Mouse (Mus musculus) cerebellum, adult 8-10 months (tissue): ENCODE measurements around the gene Nckap5l.
A peak's percentile ranks its signal among the peaks of the same experiment; 100 is the strongest.
"Not testable (repeated sequence)": the region's sequence is repeated elsewhere in the genome, so short reads cannot be mapped to it uniquely, and the experiment has no call there.

ENCODE experiments used
- DNase-seq: peaks from one replicate; pipeline ENCODE4 v3.0.0; 2022

Gene Nckap5l

DNA sequence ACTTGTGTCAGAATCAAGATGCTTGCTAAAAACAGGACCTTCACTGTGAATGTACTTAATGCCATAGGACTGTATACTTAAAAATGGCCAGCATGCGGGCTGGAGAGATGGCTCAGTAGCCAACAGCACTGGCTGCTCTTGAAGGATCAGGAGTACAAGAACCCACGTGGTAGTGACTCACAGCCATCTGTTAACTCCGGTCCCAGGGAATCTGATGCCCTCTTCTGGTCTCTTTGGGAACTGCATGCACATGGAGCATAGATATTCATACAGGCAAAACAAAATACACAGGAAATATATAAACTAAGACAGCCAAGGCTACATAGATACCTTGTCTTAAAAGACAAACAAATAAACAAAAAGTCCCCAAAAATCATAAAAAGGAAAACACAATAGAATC lies 11.5 kb upstream of the Nckap5l start:
- DNase-seq: peak; percentile 76

DNA sequence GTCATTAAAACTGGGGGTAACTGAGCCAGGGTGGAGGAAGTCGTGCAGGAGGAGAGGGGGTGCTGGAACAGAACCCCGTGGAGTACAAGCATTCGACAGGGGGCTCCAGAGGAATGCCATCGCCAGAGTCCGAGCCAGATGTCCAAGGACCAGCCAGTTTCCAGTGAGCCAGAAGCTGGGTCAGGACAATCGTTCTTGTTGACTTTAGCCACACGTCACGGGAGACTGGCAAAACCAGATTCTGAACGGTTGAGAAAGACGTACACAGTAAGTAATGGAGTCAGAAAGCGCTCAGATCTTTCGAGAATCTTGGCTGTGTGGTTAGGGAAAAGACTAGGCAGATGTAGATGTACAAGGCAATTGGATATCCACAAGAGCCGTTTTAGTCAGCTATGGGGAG lies 5.6 kb upstream of the Nckap5l start:
- DNase-seq: no peak

DNA sequence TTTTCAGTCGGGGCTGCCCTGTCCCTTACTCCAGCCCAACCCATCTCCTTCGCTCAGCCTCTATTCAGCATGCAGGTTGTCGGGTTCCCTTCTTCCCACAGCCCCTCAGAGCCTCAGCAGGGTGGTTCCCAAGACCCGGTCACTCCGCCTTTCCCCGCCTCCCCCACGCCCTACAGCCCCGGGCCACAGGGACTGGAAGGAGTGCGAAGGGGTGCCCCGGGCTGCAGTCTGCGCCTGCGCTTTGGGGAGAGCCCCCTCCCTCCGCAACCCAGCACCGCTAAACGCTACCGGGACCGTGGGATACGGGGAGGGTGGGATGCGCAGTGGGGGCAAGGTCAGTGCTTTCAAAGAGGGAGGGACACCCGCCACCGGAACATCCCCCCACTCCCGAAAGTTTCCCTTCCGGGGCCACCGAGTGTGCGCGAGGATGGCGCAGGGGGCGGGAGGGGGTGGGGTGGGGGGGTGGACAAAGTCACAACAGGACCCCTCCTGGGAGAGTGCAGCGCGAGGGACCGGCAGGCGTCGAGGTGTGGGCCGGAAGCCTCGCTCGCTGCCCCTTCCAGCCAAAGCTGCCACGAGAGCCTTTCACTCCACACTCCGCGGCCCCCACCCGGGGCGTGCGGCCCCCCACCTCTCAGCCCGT lies 464 bp downstream of the Nckap5l start:
- DNase-seq: peak; percentile 52

DNA sequence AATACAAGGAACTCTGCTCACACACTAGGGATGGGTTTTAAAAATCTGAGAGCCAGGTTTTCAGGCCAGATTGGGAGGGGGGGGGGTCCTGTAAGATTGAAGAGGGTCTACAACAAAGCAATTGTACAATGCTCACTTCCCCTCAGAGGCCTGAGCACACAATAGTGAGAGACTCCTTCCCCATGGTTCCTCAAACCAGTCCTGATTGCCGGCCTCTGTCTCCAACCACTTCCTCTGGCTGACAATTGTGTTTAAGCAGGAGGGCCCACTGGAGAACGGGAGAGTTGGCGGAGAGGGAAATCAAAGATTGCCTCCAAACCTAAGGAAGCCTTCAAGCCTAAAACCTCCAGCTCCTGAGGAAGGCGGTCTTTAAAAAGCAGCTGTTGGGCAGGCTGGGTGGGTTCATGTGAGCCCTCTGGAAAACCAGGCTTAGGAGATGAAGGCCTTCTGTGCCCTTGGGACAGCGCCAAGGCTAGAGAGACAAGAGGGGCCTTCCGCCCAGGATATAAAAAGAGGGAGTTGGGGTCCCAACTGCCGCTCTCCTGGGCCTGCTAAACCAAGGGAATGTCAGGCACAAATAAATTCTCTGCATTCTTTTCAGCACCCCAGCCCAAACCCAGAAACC lies 1.1 kb downstream of the Nckap5l start:
- no peak for DNase-seq

DNA sequence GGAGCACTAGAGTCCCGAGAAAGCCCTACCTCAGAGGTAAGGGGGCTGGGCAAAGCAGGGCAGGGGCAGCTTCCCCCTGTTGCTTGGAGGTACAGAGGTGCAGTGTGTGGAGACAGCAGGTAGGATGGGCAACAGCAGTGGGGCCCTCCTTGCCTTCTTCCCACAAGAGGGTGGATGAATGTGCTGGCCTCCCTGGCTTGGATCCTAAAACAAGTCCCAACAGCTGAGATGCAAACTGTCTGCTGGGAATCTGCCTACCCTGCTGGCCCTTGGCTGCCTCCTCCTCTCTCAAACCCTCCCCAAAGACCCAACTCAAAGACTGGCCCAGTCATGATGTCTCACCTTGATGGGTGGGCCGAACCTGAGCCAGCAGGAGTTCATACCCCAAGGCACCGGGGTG lies 2.1 kb downstream of the Nckap5l start:
- no peak for DNase-seq

DNA sequence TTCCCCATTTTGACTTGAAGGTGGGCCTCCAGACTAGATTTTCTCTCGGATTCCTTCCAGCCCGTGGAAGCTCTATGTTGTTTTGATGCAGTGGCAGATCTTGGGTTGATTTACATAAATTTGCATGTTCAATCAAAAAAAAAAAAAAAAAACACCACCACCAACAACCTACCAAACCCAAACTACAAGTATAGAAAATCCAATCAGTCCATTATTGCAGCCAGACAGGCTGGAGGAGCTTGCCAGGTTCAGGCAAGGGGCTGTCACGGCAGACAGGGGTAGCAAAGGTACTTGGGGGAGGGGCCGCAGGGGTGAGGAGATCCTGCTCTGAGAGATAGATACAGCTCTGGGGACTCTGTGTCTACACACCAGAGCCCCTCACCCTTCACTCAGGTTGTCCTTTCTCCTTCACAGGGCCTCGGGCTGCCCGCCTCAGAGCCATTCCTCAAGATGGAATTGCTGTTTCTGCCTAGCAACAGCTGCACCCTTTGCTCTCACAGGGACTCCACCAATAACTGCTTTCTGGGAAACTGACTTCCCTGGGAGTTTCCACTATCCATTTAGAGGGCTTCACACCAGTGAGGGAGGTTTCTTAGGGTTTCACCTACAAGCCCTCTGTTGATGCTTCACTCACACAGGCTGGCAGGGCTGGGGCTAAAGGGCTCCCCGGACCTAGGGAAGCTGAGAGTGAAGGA lies 2.8 kb downstream of the Nckap5l start:
- no peak for DNase-seq

DNA sequence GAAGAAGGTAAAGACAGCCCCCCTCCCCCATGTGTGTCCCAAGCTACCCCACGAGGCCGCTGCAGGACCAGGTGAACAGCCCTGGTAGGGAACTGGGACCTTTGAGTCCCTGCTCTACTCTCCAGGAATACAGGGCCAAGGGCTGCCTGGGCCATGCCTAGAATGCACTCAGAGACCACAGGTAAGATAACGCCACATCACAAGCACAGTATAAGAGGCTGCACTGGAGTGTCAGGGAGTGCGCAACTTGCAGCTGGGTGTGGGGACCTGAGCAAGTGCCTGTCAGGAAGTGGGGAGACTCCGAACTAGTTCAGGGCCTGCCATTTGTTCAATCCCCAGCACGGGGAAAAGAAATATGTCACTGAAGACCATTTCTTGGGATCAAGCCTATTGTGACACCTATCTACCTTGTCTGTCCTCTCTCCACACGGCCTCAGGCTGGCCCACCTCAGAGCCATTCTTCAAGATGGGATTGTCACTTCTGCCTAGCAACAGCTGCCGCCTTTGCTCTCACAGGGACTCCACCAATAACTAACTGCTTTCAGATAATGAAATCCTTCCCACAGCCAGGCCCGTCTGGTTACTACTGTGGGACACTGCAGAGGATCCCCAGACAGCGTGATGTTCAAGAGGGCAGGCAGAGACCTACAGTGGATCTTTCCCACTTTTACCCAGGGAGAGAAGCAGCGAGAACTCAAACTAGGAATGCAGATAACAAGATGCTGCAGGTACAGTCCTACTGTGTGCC lies 4.2 kb downstream of the Nckap5l start:
- DNase-seq: no peak

DNA sequence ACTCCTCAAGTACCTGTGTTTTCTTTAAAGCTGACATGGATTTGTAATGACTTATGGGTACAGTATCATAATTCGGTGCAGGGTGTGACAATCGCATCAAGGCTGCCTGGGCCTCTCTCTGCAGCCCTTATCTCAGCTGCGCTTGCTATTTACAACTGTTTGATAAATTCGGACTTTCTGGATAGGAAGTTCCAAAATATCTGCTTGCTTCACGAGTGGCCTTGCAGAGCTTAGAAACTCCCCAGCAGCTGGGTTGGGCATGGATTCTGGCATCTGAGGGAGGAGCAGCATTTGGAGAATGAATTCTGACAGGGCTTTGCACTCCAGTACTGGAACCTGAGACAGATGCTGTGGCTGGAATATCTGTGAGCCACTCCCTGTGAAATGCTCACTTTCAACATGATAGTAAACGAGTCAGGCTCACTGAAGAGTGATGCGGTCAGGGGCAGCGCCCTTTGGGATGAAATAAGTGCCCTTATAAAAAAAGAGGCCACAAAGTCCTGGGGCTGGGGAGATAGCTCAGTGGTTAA lies 7.7 kb downstream of the Nckap5l start:
- no peak for DNase-seq

DNA sequence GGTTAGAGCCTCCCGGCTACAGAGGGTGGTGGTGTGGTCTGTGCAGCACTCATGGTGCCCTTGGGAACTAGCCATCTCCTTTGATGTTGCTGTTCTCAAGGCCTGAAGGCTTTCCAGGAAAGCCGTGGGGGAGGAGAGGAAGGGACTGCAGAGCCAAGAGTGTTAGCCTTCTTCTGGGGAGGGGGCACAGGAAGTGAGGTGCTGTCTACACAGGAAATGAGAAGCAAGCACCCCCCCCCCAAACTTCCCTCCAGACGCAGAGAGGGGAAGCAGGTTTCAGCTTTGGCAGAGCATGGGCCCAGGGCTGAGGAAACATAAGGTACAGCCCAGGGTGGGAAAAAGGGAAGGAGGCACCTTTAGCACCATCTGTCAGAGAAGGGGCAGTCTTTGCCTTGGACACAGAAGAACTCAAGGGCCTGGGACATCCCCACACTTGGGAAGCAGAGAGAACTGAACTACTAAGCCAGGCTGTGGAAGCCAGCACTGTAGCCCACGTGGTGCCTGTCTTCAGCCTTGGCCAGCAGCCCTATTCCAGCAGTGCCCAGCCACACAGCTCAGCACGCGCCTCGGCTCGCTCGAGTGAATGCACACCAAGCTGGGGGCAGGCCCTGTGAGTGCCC lies 8.3 kb downstream of the Nckap5l start:
- DNase-seq: peak; percentile 50

DNA sequence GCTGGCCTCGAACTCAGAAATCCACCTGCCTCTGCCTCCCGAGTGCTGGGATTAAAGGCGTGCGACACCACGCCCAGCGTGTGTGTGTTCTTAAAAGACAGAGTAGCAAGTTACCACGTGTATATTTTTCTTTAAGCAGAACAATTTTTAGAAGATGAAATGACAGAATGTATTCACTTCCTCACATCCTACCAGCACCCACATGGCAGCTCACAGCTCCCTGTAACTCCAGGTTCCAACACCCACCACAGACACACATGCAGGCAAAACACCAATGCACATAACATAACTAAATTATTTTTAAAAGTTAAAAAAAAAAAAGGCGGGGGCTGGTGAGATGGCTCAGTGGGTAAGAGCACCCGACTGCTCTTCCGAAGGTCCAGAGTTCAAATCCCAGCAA lies 11.4 kb downstream of the Nckap5l start:
- not testable (repeated sequence) for DNase-seq

DNA sequence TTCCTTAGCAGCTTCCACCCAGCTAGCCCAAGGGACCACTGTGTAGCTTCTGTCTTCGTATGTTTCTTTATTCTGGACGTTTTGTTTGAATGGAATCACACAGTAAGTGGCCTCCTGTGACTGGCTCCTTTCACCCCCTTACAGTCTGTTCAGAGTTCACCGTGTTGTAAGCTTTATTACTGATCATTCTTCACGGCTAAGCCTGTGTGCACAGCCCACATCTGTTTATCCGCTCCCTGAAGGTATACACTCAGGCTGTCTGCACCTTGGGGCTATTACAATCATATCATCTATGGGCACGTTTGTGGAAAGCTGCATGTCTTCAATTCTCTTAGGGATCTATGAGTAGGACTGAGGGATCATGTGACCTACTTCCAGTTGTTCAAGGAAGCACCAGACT lies 12.0 kb downstream of the Nckap5l start:
- DNase-seq: no peak

DNA sequence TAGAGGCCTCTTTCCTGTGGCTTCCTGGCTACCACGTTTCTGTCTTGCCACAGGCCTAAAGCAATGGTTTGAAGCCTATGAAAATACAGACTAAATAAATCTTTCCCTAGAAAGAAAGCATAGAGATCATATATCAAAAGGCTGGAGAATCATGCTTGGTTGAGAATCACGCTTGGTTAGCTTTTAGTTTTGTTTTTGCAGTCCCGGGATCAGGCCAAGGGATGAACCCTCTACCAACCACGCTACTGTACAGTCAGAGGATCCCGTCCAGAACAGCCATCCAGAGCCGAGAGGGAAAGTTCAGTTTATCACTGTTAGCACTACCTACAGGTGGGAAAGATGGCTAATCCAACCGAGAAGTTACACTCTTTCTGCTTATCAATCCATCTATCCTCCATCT lies 15.2 kb downstream of the Nckap5l start:
- DNase-seq: no peak

DNA sequence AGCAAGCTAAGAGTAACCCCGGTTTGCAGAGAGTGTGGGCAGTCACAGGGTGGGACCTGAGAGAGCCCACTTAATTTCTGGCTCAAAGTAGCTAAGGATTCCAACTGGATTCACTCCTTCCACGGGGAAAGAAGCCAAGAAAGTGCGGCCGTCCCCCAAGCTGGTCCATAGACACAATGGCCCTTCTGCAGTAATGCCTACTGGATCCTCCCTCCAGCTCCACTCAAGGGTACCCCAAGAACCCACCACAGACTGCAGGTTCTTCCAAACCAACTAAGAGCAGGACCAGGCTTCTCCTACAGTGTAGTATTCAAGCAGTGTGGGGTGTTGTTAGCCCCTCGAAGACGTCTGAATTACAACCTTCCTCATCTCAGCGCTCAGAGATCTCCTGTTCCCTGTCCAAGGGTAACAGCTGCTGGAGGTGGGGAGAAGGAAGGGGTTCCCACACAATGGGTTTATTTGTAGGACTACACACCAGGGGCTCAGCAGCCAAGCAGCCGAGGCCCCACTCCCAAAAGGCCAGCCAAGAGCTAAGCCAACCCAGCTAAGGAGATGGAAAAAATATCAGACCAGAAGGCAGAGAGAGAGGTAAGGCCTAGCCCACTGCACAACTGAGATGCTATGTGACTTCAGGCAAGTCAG lies 16.6 kb downstream of the Nckap5l start:
- DNase-seq: no peak

DNA sequence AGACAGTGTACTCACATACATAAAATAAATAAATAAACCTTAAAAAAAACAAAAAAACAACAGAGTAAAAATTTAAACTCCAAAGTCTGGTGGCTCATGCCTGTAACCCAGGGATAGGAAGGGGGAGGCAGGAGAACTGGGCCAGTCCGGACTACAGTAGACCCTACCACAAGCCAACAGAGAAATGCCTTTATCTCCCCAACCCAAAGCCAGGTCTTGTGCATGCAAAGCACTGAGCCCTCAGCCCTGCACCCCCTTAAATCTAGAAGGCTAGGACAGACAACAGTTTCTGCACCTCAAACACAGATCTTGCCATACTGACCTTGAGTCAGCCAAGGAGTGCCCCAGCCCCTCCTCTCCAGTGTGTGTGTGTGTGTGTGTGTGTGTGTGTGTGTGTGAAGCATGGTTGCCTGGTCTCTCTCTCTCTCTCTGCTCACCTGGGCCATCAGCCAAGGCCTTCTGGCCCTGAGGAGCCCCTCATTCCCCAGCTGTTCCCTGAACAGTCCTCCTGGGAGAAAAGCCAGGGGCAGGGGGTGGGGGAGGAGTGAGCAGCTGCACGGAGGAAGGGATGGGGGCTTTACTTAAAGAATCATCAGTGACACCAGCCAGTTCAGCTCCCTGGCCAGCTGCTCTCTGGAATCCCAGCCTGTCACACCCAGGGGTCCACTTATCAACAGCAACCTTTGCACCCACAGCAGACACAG lies 17.3 kb downstream of the Nckap5l start:
- no peak for DNase-seq

DNA sequence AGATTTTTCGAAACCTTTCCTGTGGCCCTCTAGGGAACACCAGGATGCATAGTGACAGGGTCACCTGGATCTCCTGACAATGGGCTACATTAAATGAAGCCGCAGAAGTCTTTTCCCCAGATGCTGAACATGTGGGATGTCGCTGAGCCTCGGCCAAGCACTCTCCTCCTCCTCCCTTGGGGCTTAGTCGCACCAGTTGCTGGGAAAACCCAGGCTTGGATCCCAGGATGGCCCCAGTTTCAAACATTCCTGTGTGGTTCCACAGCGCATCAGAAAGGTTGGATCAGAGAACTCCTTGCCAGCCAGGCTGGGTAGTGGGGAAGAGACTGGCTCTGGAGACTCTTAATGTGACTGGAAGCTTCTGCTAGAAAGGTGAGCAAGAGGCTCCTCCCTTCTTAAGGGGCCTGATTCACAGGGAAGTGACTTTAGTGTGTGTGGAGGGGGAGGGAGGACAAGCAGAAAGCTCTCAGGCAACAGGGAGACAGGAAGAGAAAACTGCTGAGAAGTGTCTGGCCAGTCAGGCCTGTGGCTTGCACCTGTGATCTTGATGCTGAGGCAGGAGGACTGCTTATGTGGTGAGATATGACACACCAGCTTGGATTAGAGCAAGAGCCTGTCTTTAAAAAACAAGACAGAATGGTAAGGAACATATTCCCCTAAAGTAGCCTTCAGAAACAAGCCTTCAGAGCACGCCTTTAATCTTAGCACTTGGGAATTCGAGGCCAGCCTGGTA lies 18.4 kb downstream of the Nckap5l start:
- DNase-seq: no peak

DNA sequence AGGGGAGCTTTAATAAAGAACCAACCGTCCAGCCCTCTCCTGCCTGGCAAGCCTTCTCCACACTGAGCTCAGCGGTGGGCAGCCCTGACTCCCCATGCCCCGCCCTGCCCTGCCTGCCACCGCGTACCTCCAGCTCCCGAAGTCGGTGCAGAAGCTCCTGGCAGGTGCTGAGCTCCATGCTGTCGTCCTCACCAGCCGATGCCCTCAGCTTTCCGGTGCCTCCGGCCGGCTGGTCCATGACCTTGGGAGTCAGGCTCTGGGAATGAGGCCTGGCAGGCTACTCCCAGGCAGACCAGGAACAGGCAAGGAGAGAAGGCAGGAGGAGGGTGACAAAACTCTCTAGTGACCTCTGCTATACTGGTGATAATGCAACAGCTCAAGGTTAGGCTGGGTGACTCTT lies 23.6 kb downstream of the Nckap5l start:
- no peak for DNase-seq

DNA sequence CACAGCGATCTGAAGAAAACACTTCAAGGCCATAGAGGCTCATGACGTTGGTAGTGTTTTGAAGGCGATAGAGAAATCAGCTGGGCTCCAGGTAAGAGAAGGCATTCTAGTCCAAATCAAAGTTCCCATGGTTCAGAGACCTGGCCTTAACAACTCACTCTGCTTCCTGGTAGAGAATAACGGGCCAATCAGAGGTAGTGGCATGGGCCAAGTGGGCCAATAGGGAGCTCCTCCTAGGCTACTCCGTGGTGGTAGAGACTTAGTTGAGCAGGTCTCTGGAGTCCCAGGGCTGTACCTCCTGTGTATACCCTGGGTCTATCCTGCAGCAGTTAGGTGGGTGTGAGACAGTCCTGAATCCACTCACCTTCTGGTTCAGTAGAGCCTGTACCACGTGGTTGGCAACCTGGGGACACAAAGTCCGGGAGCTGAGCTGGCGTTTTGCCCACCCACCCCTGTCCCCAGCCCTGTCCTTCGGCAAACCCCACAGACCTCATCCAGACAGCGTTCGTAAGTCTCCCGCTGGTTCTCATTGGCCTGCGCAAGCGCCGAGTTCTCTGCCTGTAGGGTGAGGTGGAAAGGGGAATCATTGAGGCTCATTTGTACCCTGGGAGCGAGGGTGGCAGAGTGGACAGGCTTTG lies 24.3 kb downstream of the Nckap5l start:
- no peak for DNase-seq

DNA sequence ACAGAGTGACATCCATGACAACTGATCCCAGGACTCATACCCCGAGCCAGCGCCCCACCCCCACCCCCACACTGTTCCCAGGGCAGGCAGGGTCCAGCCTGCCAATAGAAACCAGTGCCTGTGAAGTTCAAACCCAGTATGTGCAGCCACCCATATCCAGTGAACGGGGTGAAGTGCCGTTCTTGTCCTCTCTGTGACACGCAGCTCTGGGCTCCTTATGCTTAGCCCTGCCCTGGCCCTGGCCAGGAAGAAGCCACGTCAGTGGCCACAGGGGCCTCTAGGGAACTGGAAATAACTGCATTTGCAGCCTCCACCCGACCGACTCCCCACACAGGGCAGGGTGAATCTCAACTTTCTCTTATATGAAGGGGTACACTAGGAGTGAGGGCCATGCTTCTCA lies 25.6 kb downstream of the Nckap5l start:
- DNase-seq: no peak

DNA sequence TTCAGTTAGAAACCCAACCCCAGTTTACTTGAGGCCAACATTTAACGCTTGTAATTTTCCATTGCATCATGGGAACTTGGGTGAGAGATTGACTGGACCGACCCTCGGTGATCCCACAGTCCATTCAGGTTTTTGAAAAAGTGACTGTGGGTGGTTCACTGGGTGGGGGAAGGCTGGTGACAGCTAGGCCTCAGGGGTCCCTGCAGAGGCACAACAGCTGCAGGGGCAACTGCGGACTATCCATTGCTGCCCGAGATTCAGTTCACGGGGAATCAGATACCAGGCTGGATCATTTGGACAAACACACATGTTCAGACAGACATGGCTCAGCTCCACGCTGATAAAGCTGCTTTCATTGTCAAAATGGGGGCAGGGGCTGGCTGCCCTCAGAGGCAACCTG lies 26.0 kb downstream of the Nckap5l start:
- DNase-seq: no peak

DNA sequence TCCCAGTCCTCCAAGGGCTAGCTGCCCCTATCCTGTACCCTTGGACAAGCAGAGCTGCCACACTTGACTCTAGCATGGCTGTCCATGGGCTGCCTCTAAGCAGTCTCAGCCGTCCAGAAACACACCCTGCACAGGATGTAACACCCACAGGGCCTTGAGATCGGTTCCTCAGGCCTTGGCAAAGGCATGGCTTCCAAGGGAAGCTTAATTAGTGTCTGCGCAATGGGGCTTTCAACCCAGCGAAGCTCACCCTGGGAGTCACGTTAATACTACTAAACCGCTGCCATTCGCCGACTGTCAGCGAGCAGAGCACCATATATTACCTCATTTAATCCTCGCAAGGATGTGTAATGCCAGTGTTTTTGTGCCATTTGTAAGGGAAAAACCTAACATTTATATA lies 26.5 kb downstream of the Nckap5l start:
- no peak for DNase-seq

DNA sequence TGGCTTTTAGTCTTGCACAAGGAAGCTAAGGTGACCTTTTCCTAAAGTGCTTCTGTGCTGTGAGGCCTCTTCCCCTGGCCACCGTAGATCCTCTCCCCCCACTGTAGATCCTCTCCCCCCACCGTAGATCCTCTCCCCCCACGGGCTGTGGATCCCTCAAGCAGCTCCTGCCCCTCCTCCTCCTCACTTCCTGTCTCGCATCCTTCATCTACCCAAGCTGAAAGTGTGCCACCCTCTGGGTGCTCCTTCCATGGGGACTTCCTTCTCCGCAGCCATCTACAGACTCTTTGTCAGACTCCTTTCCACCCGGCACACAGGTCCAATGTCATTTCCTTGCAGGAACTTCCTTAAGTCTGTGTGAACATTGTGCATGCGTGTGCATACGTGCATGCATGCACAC lies 27.2 kb downstream of the Nckap5l start:
- no peak for DNase-seq
